ENCODE assay signal across 14 mouse cellular contexts in genomic region chr17:44151889-44152288, GRCm38 (mm10). TPM values are rescaled to one million over a fixed set of nuclear protein-coding genes. Genes with fewer than 3 reads are reported as not detected.
DNase-seq lines count a peak whose midpoint lies in the region; ATAC-seq and TF ChIP-seq lines count a peak whose summit lies in the region.
"Had no signal": no experiment of that assay in that cellular context is flagged by ENCODE, and none has a peak within 500 bp of the region (broad histone marks: within the 10 kb centered on the region; RNA-seq: fewer than 3 reads in every experiment).

No protein-coding gene starts in this region.

- TF ChIP-seq CTCF in lung, postnatal 0 days (IDR thresholded peaks at IDR 0.05): no peak

- no peaks in the 10 kb centered on the region for H3K27me3 ChIP-seq in heart, embryonic 11.5 days (ENCODE audit: control insufficient read depth, insufficient read depth, low read length)
- no peaks in the 10 kb centered on the region for H3K27me3 ChIP-seq in intestine, embryonic 14.5 days (replicated peaks; ENCODE audit: control insufficient read depth, insufficient read depth, low read length)
- H3K27me3 ChIP-seq in lung, postnatal 0 days (replicated peaks; ENCODE audit: insufficient read depth, low read length): no peaks in the 10 kb centered on the region
- H3K27me3 ChIP-seq: embryonic facial prominence, embryonic 12.5 days; forebrain, embryonic 13.5 days; liver, embryonic 13.5 days; neural tube, embryonic 13.5 days had no signal

- no peaks in the 10 kb centered on the region for H3K9me3 ChIP-seq in heart, embryonic 11.5 days (replicated peaks; ENCODE audit: control insufficient read depth, low read length)
- no peaks in the 10 kb centered on the region for H3K9me3 ChIP-seq in intestine, embryonic 14.5 days (ENCODE audit: control insufficient read depth, low read length)
- H3K9me3 ChIP-seq in lung, postnatal 0 days (ENCODE audit: low read length): no peaks in the 10 kb centered on the region
- H3K9me3 ChIP-seq: embryonic facial prominence, embryonic 12.5 days; forebrain, embryonic 13.5 days; liver, embryonic 13.5 days; neural tube, embryonic 13.5 days had no signal

- intact Hi-C loops in left cerebral cortex, postnatal 14 days (cut with DNase I): loop anchor here (1.0 kb wide), 1 partner anchor 104 kb away; no protein-coding TSS in a partner anchor
- intact Hi-C loops in left cerebral cortex, postnatal 36 days (cut with DNase I): loop anchor here (2.0 kb wide), 1 partner anchor 105 kb away; no protein-coding TSS in a partner anchor

- no peaks in the 10 kb centered on the region; the same call in 1 of the 2 replicates for H3K4me1 ChIP-seq in heart, embryonic 11.5 days (ENCODE audit: control insufficient read depth, insufficient read depth, low read length)
- no peaks in the 10 kb centered on the region for H3K4me1 ChIP-seq in intestine, embryonic 14.5 days (replicated peaks; ENCODE audit: control insufficient read depth, insufficient read depth, low read length)
- H3K4me1 ChIP-seq in lung, postnatal 0 days (ENCODE audit: insufficient read depth, low read depth, low read length): no peaks in the 10 kb centered on the region; the same call in 1 of the 2 replicates
- H3K4me1 ChIP-seq: embryonic facial prominence, embryonic 12.5 days; forebrain, embryonic 13.5 days; liver, embryonic 13.5 days; neural tube, embryonic 13.5 days had no signal

- H3K9ac ChIP-seq in heart, embryonic 11.5 days (ENCODE audit: low read depth, low read length): no peak overlapping the region
- H3K9ac ChIP-seq in intestine, embryonic 14.5 days (ENCODE audit: low read length): no peak overlapping the region
- H3K9ac ChIP-seq in lung, postnatal 0 days (replicated peaks; ENCODE audit: low read depth): 0 out of 2 replicates have a peak overlapping the region, but pooled peaks have one; percentile 17
- H3K9ac ChIP-seq: embryonic facial prominence, embryonic 12.5 days; forebrain, embryonic 13.5 days; liver, embryonic 13.5 days; neural tube, embryonic 13.5 days had no signal

- peak overlapping the region; percentile 76 for H3K27ac ChIP-seq in heart, embryonic 11.5 days (ENCODE audit: low read depth, low read length)
- peak overlapping the region; percentile 44 for H3K27ac ChIP-seq in intestine, embryonic 14.5 days (ENCODE audit: low read depth)
- H3K27ac ChIP-seq in lung, postnatal 0 days (ENCODE audit: low read length): peak overlapping the region; percentile 78
- H3K27ac ChIP-seq: embryonic facial prominence, embryonic 12.5 days; forebrain, embryonic 13.5 days; hindbrain, postnatal 0 days; liver, embryonic 13.5 days; neural tube, embryonic 13.5 days had no signal

- H3K36me3 ChIP-seq in heart, embryonic 11.5 days (ENCODE audit: control insufficient read depth, insufficient read depth, low read length): no peaks in the 10 kb centered on the region
- no peaks in the 10 kb centered on the region for H3K36me3 ChIP-seq in intestine, embryonic 14.5 days (ENCODE audit: control insufficient read depth, insufficient read depth, low read length)
- no peaks in the 10 kb centered on the region for H3K36me3 ChIP-seq in lung, postnatal 0 days (ENCODE audit: insufficient read depth, low read length)
- H3K36me3 ChIP-seq: embryonic facial prominence, embryonic 12.5 days; G1E; liver, embryonic 13.5 days; neural tube, embryonic 13.5 days had no signal

- TF ChIP-seq EP300 in lung, postnatal 0 days (IDR thresholded peaks at IDR 0.05): peak; percentile 93

- H3K4me2 ChIP-seq in heart, embryonic 11.5 days: no peak overlapping the region
- no peak overlapping the region for H3K4me2 ChIP-seq in intestine, embryonic 14.5 days (ENCODE audit: low read length)
- peak overlapping the region; percentile 25; the same call in 1 of the 2 replicates for H3K4me2 ChIP-seq in lung, postnatal 0 days (replicated peaks; ENCODE audit: low read depth, low read length)
- H3K4me2 ChIP-seq: embryonic facial prominence, embryonic 12.5 days; forebrain, embryonic 13.5 days; liver, embryonic 13.5 days; neural tube, embryonic 13.5 days had no signal

- 0 out of 2 replicates have a peak, but pooled peaks have one; percentile 14 for ATAC-seq in heart, embryonic 11.5 days (replicated peaks; ENCODE audit: insufficient number of reproducible peaks, low FRiP score, low TSS enrichment)
- ATAC-seq in intestine, embryonic 14.5 days (replicated peaks; ENCODE audit: low FRiP score, low TSS enrichment, low read depth): 0 out of 2 replicates have a peak, but pooled peaks have one; percentile 26
- peak; percentile 83 for ATAC-seq in lung, postnatal 0 days
- ATAC-seq in monocyte, adult 5-6 weeks (replicated peaks; ENCODE audit: insufficient number of reproducible peaks, low FRiP score, low TSS enrichment, poor library complexity, severe bottlenecking): no peak
- ATAC-seq: forebrain, embryonic 13.5 days; hindbrain, postnatal 0 days had no signal

- WGBS in heart, embryonic 11.5 days (ENCODE audit: insufficient replicate concordance): 45% methylated on average over 8 of the region's 8 CpGs
- WGBS in intestine, embryonic 14.5 days: 60% methylated on average over 8 of the region's 8 CpGs
- WGBS in lung, postnatal 0 days: 34% methylated on average over 8 of the region's 8 CpGs

- peak; percentile 30 to 41 for DNase-seq in heart, adult 18-20 months
- DNase-seq in heart, adult 8-10 months (ENCODE audit: low spot score): no peak
- peak; percentile 57 for DNase-seq in intestine, embryonic 14.5 days (ENCODE audit: low spot score)
- peak; percentile 84 for DNase-seq in lung, postnatal 0 days (ENCODE audit: low spot score)
- no peak for DNase-seq in left cerebral cortex, postnatal 14 days (ENCODE audit: low spot score in 2 of 2)
- no peak for DNase-seq in left cerebral cortex, postnatal 36 days (ENCODE audit: low spot score in 2 of 2)
- DNase-seq: liver, embryonic 13.5 days had no signal

- no peak overlapping the region for H3K4me3 ChIP-seq in heart, embryonic 11.5 days (ENCODE audit: low read depth, low read length)
- no peak overlapping the region for H3K4me3 ChIP-seq in intestine, embryonic 14.5 days (ENCODE audit: low read depth, low read length)
- H3K4me3 ChIP-seq in lung, postnatal 0 days (ENCODE audit: low read depth, low read length): no peak overlapping the region
- H3K4me3 ChIP-seq: embryonic facial prominence, embryonic 12.5 days; forebrain, embryonic 13.5 days; liver, embryonic 13.5 days; neural tube, embryonic 13.5 days had no signal

RNA-seq across cellular contexts. Expression of gene Clic5, which starts 36.5 kb away (rescaled TPM):
- 100 to 1,000 TPM; 141 to 144 TPM for total RNA-seq in heart, adult 18-20 months (2021)
- 100 to 1,000 TPM; 161 to 179 (median 171) TPM for total RNA-seq in heart, adult 8-10 months (2022)
- polyA plus RNA-seq in heart, embryonic 11.5 days (2014; fragmentation: Nextera tagmentation; extraction: Ambion mirVana): 5.8 and 7.4 TPM in 2 replicates
- polyA plus RNA-seq in intestine, embryonic 14.5 days (2014; fragmentation: Nextera tagmentation; extraction: Ambion mirVana): 9.7 and 10.5 TPM in 2 replicates
- 83.6 and 122 TPM in 2 replicates for polyA plus RNA-seq in lung, postnatal 0 days (2015; fragmentation: Nextera tagmentation; extraction: Ambion mirVana)
- total RNA-seq in monocyte, adult 5-6 weeks (2017): 0.32 to 2.0 TPM (median 0.67 TPM) in 3 replicates
- 1 to 10 TPM; 3.1 to 3.3 TPM for total RNA-seq in left cerebral cortex, postnatal 14 days (2021)
- total RNA-seq in left cerebral cortex, postnatal 36 days (2021): 1 to 10 TPM; 4.0 to 4.8 TPM
- polyA plus RNA-seq: G1E had no signal

RNA-seq across cellular contexts. Expression of gene Enpp4, which starts 46.3 kb away (rescaled TPM):
- total RNA-seq in heart, adult 18-20 months (2021): 10 to 100 TPM; 26.2 to 26.4 TPM
- total RNA-seq in heart, adult 8-10 months (2022): 10 to 100 TPM; 24.1 to 29.6 (median 25.6) TPM
- polyA plus RNA-seq in heart, embryonic 11.5 days (2014; fragmentation: Nextera tagmentation; extraction: Ambion mirVana): 6.8 and 8.3 TPM in 2 replicates
- polyA plus RNA-seq in intestine, embryonic 14.5 days (2014; fragmentation: Nextera tagmentation; extraction: Ambion mirVana): 5.8 and 6.2 TPM in 2 replicates
- 8.4 and 9.2 TPM in 2 replicates for polyA plus RNA-seq in lung, postnatal 0 days (2015; fragmentation: Nextera tagmentation; extraction: Ambion mirVana)
- total RNA-seq in monocyte, adult 5-6 weeks (2017): 9.7 to 31.6 TPM (median 12.8 TPM) in 3 replicates
- total RNA-seq in left cerebral cortex, postnatal 14 days (2021): 1 to 10 TPM; 9.0 to 9.4 TPM
- total RNA-seq in left cerebral cortex, postnatal 36 days (2021): 10 to 100 TPM; 13.2 to 14.6 TPM
- polyA plus RNA-seq: G1E had no signal

Comparison
In these comparisons a context has a peak if more than half of its experiments do, and no peak if none do; other contexts are left out.
1. DNase-seq: peak in heart, adult 18-20 months (2 of 2), intestine, embryonic 14.5 days (single experiment) and lung, postnatal 0 days (single experiment); none in heart, adult 8-10 months (single experiment), left cerebral cortex, postnatal 14 days (0 of 2) and left cerebral cortex, postnatal 36 days (0 of 2).
2. RNA of gene Clic5, which starts 36.5 kb away (total RNA-seq): 161 to 179 TPM in heart, adult 8-10 months and 141 to 144 TPM in heart, adult 18-20 months; 4.0 to 4.8 TPM in left cerebral cortex, postnatal 36 days, 3.1 to 3.3 TPM in left cerebral cortex, postnatal 14 days and 0.32 to 2.0 TPM in monocyte, adult 5-6 weeks; every median in the first group is over 10 times any median in the second.
3. Peak in every context shown above with its lines, with median percentiles within 50 percentile points of each other: H3K27ac ChIP-seq.